Mouse (Mus musculus) kidney, postnatal 25 days (tissue): ENCODE data around the gene Mybpc3.

ENCODE experiments used
- DNase-seq, 2 experiments: peaks; one replicate each; pipeline ENCODE4 v3.0.0; 2021; ENCODE audit warnings: mixed read lengths in 2 of 2

Gene Mybpc3

GRCm38 (mm10) chr2:91175490-91175889 is 57.5 kb downstream of the Mybpc3 start:
- no peak for DNase-seq

- DNase-seq: no peak
Measured at GRCm38 (mm10) chr2:91176234-91176633, 58.3 kb downstream of the Mybpc3 start.

- DNase-seq: no peak
Measured at GRCm38 (mm10) chr2:91179825-91180224, 61.9 kb downstream of the Mybpc3 start.

- no peak for DNase-seq
Measured at GRCm38 (mm10) chr2:91180706-91181105, 62.8 kb downstream of the Mybpc3 start.

- DNase-seq: no peak
Measured at GRCm38 (mm10) chr2:91182016-91182404, 64.1 kb downstream of the Mybpc3 start.

GRCm38 (mm10) chr2:91182405-91183147 is 64.6 kb downstream of the Mybpc3 start:
- DNase-seq: peak; percentile 72 to 87

GRCm38 (mm10) chr2:91183148-91183513 is 65.2 kb downstream of the Mybpc3 start:
- DNase-seq: peak; percentile 97 to 99

GRCm38 (mm10) chr2:91183711-91184405 is 65.9 kb downstream of the Mybpc3 start, which contains the start of gene Madd:
Gene Madd (minus strand): TSS chr2:91183837.
- DNase-seq: peak; percentile 33 to 55
